In the genomic region with DNA sequence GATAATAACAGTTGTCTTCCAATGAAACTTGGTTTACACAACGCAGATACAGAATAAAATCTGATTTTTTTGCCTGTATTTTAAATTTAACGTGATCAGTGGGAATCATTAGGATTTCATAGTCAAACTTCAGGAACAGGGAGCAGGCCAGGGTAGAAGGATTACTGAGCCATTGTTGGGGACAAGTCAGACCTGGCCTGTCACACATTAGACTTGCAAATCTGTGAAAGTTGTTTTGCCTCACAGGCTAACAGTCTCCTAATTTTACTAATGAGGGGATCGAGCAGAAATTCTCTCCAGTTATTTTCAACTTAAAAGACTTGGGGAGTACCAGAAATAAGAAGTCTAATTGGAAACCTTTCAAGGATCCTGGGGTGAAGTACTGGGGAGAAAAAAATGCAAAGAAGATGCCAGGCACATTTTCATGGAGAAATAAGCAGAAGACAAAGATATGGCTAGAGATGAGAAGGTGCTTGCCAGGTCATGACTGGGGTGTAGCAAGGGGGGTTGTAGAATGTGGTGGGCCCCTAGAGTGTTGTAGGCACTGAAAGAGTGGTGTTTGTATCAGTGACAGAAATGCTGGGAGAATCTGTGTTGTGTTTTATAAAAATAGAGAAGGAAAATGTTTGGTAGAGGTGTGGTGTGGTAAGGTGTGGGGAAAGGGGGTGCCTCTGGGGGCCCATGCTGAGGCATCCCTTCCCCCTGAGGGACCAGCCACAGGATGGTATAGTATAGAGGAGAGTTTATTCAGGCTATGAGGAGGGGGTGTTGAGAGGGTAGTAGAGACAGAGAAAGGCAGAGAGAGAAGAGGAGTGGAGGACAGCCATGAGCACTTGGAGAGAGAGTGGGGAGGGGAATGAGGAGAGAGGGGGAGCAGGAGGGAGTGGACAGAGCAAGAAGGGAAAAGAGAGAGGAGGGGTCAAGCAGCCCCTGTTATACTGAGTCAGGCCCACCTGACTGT, we compare ENCODE assay signal across 27 mouse cellular contexts.
DNase-seq lines count a peak whose midpoint lies in the region; ATAC-seq lines count a peak whose summit lies in the region.
"Had no signal": no experiment of that assay in that cellular context is flagged by ENCODE, and none has a peak within 500 bp of the region (broad histone marks: within the 10 kb centered on the region; RNA-seq: fewer than 3 reads in every experiment).

No protein-coding gene starts in this region.

- 0 out of 2 replicates have a peak, but pooled peaks have one; percentile 58 for ATAC-seq in hindbrain, embryonic 16.5 days
- ATAC-seq in hindbrain, embryonic 11.5 days (ENCODE audit: low FRiP score): no peak; the same call in 1 of the 2 replicates
- peak; percentile 94 for ATAC-seq in forebrain, embryonic 16.5 days
- ATAC-seq in activated CD4-positive, CD25-positive, alpha-beta regulatory T cell, adult 4 months: no peak
- no peak for ATAC-seq in intestine, embryonic 16.5 days
- ATAC-seq: liver, postnatal 0 days; lung, postnatal 0 days had no signal

- H3K4me3 ChIP-seq in hindbrain, embryonic 16.5 days (ENCODE audit: low read length): no peak overlapping the region
- H3K4me3 ChIP-seq in hindbrain, embryonic 11.5 days (ENCODE audit: low read depth, low read length): no peak overlapping the region
- no peak overlapping the region for H3K4me3 ChIP-seq in forebrain, embryonic 10.5 days
- no peak overlapping the region for H3K4me3 ChIP-seq in forebrain, embryonic 16.5 days (replicated peaks; ENCODE audit: low read length)
- no peak overlapping the region for H3K4me3 ChIP-seq in intestine, embryonic 16.5 days (ENCODE audit: low read length)
- H3K4me3 ChIP-seq: embryonic facial prominence, embryonic 13.5 days; erythroblast, embryonic 14.5 days; heart, embryonic 10.5 days; limb, embryonic 12.5 days; neural tube, embryonic 15.5 days had no signal

- 49% methylated on average over 3 of the region's 3 CpGs for WGBS in hindbrain, embryonic 16.5 days
- 61% methylated on average over 3 of the region's 3 CpGs for WGBS in hindbrain, embryonic 11.5 days
- 44% methylated on average over 3 of the region's 3 CpGs for WGBS in forebrain, embryonic 10.5 days
- WGBS in forebrain, embryonic 16.5 days: 11% methylated on average over 3 of the region's 3 CpGs
- WGBS in intestine, embryonic 16.5 days: 49% methylated on average over 3 of the region's 3 CpGs

- no peak for DNase-seq in hindbrain, embryonic 11.5 days (ENCODE audit: low spot score)
- DNase-seq in Muller cell, postnatal 12 days (ENCODE audit: inconsistent ontology term): peak; percentile 50
- DNase-seq in forebrain, embryonic 10.5 days (ENCODE audit: extremely low spot score, low spot score): no peak
- DNase-seq in layer of hippocampus, adult 11-12 months (ENCODE audit: low spot score): no peak
- DNase-seq: adrenal gland, postnatal 25 days; B cell, adult 2 months; cerebellum, adult 11-12 months; cerebellum, postnatal 25 days; embryo, embryonic 11 days; gastrocnemius, postnatal 10 days; heart, postnatal 4 days; kidney, adult 8-10 months; kidney, postnatal 25 days; liver, postnatal 0 days had no signal

- no peaks in the 10 kb centered on the region for H3K9me3 ChIP-seq in hindbrain, embryonic 16.5 days (ENCODE audit: control insufficient read depth, low read length)
- H3K9me3 ChIP-seq in hindbrain, embryonic 11.5 days (ENCODE audit: control insufficient read depth, low read length): no peaks in the 10 kb centered on the region
- H3K9me3 ChIP-seq in forebrain, embryonic 10.5 days: no peaks in the 10 kb centered on the region
- H3K9me3 ChIP-seq in forebrain, embryonic 16.5 days (ENCODE audit: control insufficient read depth, low read length): no peaks in the 10 kb centered on the region
- H3K9me3 ChIP-seq in intestine, embryonic 16.5 days (ENCODE audit: control insufficient read depth, low read length): no peaks in the 10 kb centered on the region
- H3K9me3 ChIP-seq: embryonic facial prominence, embryonic 13.5 days; heart, embryonic 10.5 days; neural tube, embryonic 15.5 days had no signal

- H3K36me3 ChIP-seq in hindbrain, embryonic 16.5 days (ENCODE audit: control insufficient read depth, insufficient read depth, low read length): no peaks in the 10 kb centered on the region
- H3K36me3 ChIP-seq in hindbrain, embryonic 11.5 days (ENCODE audit: control insufficient read depth, insufficient read depth, low read length): no peaks in the 10 kb centered on the region
- no peaks in the 10 kb centered on the region for H3K36me3 ChIP-seq in forebrain, embryonic 10.5 days (replicated peaks)
- no peaks in the 10 kb centered on the region for H3K36me3 ChIP-seq in forebrain, embryonic 16.5 days (ENCODE audit: control insufficient read depth, insufficient read depth)
- H3K36me3 ChIP-seq in intestine, embryonic 16.5 days (ENCODE audit: control insufficient read depth, insufficient read depth, low read length): no peaks in the 10 kb centered on the region
- H3K36me3 ChIP-seq: embryonic facial prominence, embryonic 13.5 days; heart, embryonic 10.5 days; limb, embryonic 12.5 days; neural tube, embryonic 15.5 days had no signal

- no peak overlapping the region for H3K4me2 ChIP-seq in hindbrain, embryonic 16.5 days (ENCODE audit: low read length)
- no peak overlapping the region for H3K4me2 ChIP-seq in hindbrain, embryonic 11.5 days (replicated peaks; ENCODE audit: low read depth, low read length)
- no peak overlapping the region for H3K4me2 ChIP-seq in forebrain, embryonic 16.5 days (ENCODE audit: low read length)
- H3K4me2 ChIP-seq in intestine, embryonic 16.5 days (ENCODE audit: low read depth, low read length): no peak overlapping the region
- H3K4me2 ChIP-seq: embryonic facial prominence, embryonic 13.5 days; limb, embryonic 12.5 days; liver, embryonic 11.5 days; neural tube, embryonic 15.5 days had no signal

- H3K4me1 ChIP-seq in hindbrain, embryonic 16.5 days (ENCODE audit: control insufficient read depth, insufficient read depth, low read depth, low read length): no peaks in the 10 kb centered on the region
- no peaks in the 10 kb centered on the region for H3K4me1 ChIP-seq in hindbrain, embryonic 11.5 days (replicated peaks; ENCODE audit: control insufficient read depth, insufficient read depth, low read length)
- peaks cover 18% of the 10 kb centered on the region for H3K4me1 ChIP-seq in forebrain, embryonic 10.5 days
- H3K4me1 ChIP-seq in forebrain, embryonic 16.5 days (replicated peaks; ENCODE audit: control insufficient read depth, insufficient read depth, low read length): peaks cover 6% of the 10 kb centered on the region; the same call in 1 of the 2 replicates
- H3K4me1 ChIP-seq in intestine, embryonic 16.5 days (ENCODE audit: control insufficient read depth, insufficient read depth, low read length): no peaks in the 10 kb centered on the region
- H3K4me1 ChIP-seq: embryonic facial prominence, embryonic 13.5 days; heart, embryonic 10.5 days; limb, embryonic 12.5 days; neural tube, embryonic 15.5 days had no signal

- no peak overlapping the region for H3K27ac ChIP-seq in hindbrain, embryonic 16.5 days (ENCODE audit: low read depth, low read length)
- no peak overlapping the region for H3K27ac ChIP-seq in hindbrain, embryonic 11.5 days (ENCODE audit: low read depth, low read length)
- H3K27ac ChIP-seq in forebrain, embryonic 10.5 days: peak overlapping the region; percentile 56; the same call in 1 of the 2 replicates
- no peak overlapping the region for H3K27ac ChIP-seq in forebrain, embryonic 16.5 days (ENCODE audit: low read length)
- H3K27ac ChIP-seq in intestine, embryonic 16.5 days (ENCODE audit: low read length): no peak overlapping the region
- H3K27ac ChIP-seq: embryonic facial prominence, embryonic 13.5 days; heart, embryonic 10.5 days; limb, embryonic 12.5 days; neural tube, embryonic 15.5 days; stomach, postnatal 0 days had no signal

- no peaks in the 10 kb centered on the region for H3K27me3 ChIP-seq in hindbrain, embryonic 16.5 days (replicated peaks; ENCODE audit: control insufficient read depth, insufficient read depth, low read length)
- H3K27me3 ChIP-seq in hindbrain, embryonic 11.5 days (ENCODE audit: control insufficient read depth, insufficient read depth, low read length): no peaks in the 10 kb centered on the region
- no peaks in the 10 kb centered on the region for H3K27me3 ChIP-seq in forebrain, embryonic 10.5 days (ENCODE audit: poor library complexity, severe bottlenecking)
- no peaks in the 10 kb centered on the region for H3K27me3 ChIP-seq in forebrain, embryonic 16.5 days (replicated peaks; ENCODE audit: control insufficient read depth, insufficient read depth, low read length)
- no peaks in the 10 kb centered on the region for H3K27me3 ChIP-seq in intestine, embryonic 16.5 days (replicated peaks; ENCODE audit: control insufficient read depth, insufficient read depth, low read length)
- H3K27me3 ChIP-seq: CH12.LX; embryonic facial prominence, embryonic 13.5 days; limb, embryonic 12.5 days; neural tube, embryonic 15.5 days had no signal

- no peak overlapping the region for H3K9ac ChIP-seq in hindbrain, embryonic 16.5 days (ENCODE audit: low read depth, low read length)
- no peak overlapping the region for H3K9ac ChIP-seq in hindbrain, embryonic 11.5 days (ENCODE audit: low read depth, low read length)
- H3K9ac ChIP-seq in forebrain, embryonic 16.5 days (replicated peaks; ENCODE audit: low read depth, low read length): no peak overlapping the region
- no peak overlapping the region for H3K9ac ChIP-seq in intestine, embryonic 16.5 days (ENCODE audit: low read depth, low read length)
- H3K9ac ChIP-seq: embryonic facial prominence, embryonic 13.5 days; limb, embryonic 12.5 days; liver, postnatal 0 days; neural tube, embryonic 15.5 days had no signal

Comparison
In these comparisons a context has a peak if more than half of its experiments do, and no peak if none do; other contexts are left out.
1. ATAC-seq: peak in hindbrain, embryonic 16.5 days (single experiment) and forebrain, embryonic 16.5 days (single experiment); none in hindbrain, embryonic 11.5 days (single experiment), activated CD4-positive, CD25-positive, alpha-beta regulatory T cell, adult 4 months (single experiment) and intestine, embryonic 16.5 days (single experiment).